Mouse (Mus musculus): Measurements from ENCODE around the gene Glmp. TPM values are rescaled to one million over a fixed set of nuclear protein-coding genes. Genes with fewer than 3 reads are reported as not detected.
"Not testable (repeated sequence)": the region's sequence is repeated elsewhere in the genome, so short reads cannot be mapped to it uniquely, and the experiment has no call there.

The Glmp gene
- polyA plus RNA-seq (2012; ENCODE audit: insufficient read depth, insufficient read length, missing spikeins): 401 and 428 TPM in 2 replicates

DNA sequence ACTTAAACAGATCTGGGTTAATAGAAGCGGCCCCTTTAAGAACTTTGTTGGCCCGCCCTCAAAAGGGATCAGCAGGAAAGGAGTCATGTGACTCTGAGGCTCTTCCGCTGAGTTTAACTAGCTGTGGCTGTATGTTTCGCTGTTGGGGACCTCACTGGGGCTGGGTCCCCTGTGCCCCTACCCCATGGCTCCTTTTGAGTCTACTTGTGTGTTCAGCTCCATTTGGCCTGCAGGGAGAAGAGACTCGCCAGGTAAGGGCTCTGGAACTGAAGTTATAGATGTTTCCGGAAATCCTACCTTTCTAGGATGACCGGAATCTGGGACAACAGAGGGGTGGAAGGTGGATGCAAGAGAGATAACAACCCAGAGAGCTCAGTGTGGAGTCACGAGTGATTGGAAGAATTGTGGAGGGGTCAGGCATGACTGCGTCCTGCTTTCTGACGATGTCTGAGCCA, at the start of gene Glmp:
Gene Glmp, plus strand, starts transcription at position 73 of the 455 bp plus-strand sequence.
- TF ChIP-seq CTCF (IDR thresholded peaks at IDR 0.05; ENCODE audit: low read depth, low read length) (no peak), POLR2A (IDR thresholded peaks at IDR 0.05; ENCODE audit: borderline replicate concordance, low read depth, low read length) (peak; percentile 58; the same call in 1 of the 2 replicates)
- Histone ChIP-seq H3K4me3 (ENCODE audit: insufficient read depth, low read length) (peak within 1 kb of the TSS; percentile 80), H3K27ac (ENCODE audit: insufficient read depth, low read depth, low read length) (peak within 1 kb of the TSS; percentile 50), H3K4me1 (ENCODE audit: control insufficient read depth, insufficient read depth, low read length) (peaks cover 7% of the 10 kb centered on the region; the same call in 1 of the 2 replicates)

DNA sequence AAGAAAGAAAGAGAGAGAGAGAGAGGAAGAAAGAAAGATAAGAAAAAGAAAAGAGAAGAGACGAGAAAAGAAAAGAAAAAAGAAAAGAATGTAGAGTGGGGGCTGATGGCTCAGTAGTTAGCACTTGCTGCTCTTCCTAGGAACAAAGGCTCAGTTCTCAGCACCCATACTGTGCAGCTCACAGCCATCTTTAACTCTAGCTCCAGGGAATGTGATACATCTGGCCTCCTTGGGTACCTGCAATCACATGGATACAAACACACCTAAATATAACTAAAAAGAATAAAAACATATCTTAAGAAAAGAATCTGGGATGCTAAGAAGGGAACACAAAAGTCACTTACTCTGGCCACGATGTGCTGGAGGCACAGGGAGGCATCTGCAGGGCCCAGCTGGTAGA, 48.7 kb upstream of the Glmp start:
- Histone ChIP-seq H3K4me3 (ENCODE audit: insufficient read depth, low read length) (no peak overlapping the region), H3K27ac (ENCODE audit: insufficient read depth, low read depth, low read length) (no peak overlapping the region), H3K4me1 (ENCODE audit: control insufficient read depth, insufficient read depth, low read length) (no peaks in the 10 kb centered on the region)
- TF ChIP-seq CTCF (IDR thresholded peaks at IDR 0.05; ENCODE audit: low read depth, low read length) (no peak), POLR2A (IDR thresholded peaks at IDR 0.05; ENCODE audit: borderline replicate concordance, low read depth, low read length) (no peak)

DNA sequence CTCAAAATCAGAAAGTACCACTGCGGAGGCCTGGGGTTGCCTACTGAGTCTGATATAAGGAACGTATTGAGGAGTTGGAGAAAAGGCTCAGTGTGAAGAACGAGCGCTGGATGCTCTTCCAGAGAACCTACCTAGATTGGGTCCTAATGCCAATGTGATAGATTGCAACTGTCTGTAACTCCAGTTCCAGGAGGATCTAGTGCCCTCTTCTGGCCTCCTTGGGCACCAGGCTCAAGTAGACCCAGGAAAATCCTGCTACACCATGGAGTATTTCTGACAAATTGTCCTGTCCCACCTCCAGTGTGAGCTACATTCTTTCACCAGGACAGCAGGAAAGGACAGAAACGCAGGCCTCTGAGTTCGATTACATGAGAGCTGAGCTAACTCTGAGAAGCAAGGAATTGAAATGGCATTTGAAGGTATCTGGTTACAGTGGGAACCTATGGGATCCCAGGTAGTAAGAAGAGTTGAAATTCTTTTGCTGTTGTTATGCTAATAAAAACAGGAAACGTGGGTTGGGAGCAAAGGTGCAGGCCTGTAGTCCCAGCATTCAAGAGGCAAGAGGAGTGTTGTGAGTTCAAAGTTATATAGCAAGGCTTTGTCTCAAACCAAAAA, 48.2 kb upstream of the Glmp start:
- TF ChIP-seq CTCF (IDR thresholded peaks at IDR 0.05; ENCODE audit: low read depth, low read length) (peak; percentile 47; the same call in 1 of the 2 replicates), POLR2A (IDR thresholded peaks at IDR 0.05; ENCODE audit: borderline replicate concordance, low read depth, low read length) (no peak)
- H3K4me3 ChIP-seq (ENCODE audit: insufficient read depth, low read length): no peak overlapping the region
- no peak overlapping the region for H3K27ac ChIP-seq (ENCODE audit: insufficient read depth, low read depth, low read length)
- H3K4me1 ChIP-seq (ENCODE audit: control insufficient read depth, insufficient read depth, low read length): no peaks in the 10 kb centered on the region

DNA sequence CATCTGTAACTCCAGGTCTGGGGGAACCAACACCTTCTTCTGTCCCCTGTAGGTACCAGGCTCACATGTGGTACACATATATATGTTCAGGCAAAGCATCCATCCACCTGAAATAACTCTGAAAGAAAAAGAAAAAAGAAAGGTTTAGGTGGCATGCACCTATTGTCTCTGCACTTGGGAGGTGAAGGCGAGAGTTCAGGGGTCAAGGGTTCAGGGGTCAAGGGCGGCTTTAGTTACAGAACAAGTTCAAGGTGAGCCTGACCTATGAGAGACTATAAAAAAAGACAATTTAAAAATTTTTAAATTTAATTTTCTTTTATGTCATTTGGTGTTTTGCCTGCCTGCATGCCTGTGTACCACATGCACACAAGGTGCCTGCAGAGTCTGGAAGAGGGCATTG, 44.8 kb upstream of the Glmp start:
- Histone ChIP-seq H3K4me1 (ENCODE audit: control insufficient read depth, insufficient read depth, low read length) (no peaks in the 10 kb centered on the region), H3K4me3 (ENCODE audit: insufficient read depth, low read length) (no peak overlapping the region), H3K27ac (ENCODE audit: insufficient read depth, low read depth, low read length) (no peak overlapping the region)
- TF ChIP-seq POLR2A (IDR thresholded peaks at IDR 0.05; ENCODE audit: borderline replicate concordance, low read depth, low read length) (no peak), CTCF (IDR thresholded peaks at IDR 0.05; ENCODE audit: low read depth, low read length) (no peak)

DNA sequence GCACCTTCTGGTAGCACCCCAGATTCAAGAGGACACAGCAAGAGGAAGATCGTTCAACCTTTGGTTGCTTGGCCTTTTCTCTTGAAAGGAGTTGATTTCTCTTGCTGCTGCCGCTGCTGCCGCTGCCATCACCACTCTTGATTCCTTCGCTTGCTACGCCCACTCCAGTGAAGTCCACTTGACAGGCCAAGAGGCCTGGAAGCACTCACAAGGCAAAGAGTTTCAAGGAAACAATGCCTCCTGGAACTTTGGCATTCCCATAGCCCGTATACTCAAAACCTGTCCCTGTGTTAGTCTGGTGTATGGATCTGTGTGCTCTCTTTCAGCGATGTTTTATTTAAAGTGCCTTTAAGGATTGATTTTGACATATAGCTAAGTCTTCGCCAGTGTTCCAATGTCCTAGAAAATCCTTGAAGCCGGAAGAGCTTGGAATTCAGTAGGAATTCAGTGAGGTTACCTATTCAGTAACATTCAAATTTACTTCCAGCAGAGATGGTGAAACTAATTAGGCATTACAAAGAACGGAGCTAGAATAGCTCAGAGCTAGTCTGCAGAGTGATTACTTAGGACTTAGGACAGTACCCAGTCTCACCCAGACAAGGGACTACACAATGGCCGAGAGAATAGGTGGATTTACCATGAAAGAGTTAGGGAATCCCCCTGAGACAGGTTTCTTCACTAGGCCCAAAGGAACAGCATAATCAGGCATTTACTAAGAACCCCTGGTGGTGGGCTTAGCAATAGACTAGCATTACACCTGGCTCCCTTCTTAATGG, 43.5 kb upstream of the Glmp start:
- H3K4me3 ChIP-seq (ENCODE audit: insufficient read depth, low read length); H3K27ac ChIP-seq (ENCODE audit: insufficient read depth, low read depth, low read length); H3K4me1 ChIP-seq (ENCODE audit: control insufficient read depth, insufficient read depth, low read length): not testable (repeated sequence)

DNA sequence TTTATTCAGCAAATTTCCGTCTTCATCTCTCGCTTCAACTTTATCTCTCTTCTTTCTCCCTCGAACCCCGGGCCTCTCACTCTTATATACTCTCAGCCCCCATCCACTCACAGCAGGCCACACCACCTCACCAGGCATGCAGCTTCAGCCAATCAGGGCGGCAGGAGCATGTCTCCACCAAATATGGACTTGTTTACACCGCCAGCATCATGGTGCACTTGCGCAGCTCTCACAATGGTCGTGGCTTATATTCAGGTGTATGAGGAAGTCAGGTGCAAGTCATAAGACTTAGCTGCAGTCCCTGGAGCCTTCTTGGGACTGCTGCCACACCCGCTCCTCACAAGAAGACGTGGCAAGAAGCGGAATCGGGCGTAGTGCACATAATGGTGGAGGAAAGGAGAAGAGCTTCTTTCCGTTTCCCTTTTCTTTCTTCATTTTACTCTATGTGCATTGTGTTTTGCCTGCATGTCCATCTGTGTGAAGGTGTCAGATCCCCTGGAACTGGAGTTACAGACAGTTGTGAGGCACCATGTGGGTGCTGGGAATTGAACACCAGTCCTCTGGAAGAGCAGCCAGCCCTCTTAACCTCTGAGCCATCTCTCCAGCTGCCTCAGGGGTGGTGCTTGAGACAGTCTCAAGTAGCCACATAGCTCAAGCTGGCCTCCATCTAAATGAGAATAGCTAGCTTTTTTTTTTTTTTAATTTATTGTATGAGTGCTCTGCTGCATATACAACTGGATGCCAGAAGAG, 39.8 kb upstream of the Glmp start:
- H3K4me3 ChIP-seq (ENCODE audit: insufficient read depth, low read length); H3K27ac ChIP-seq (ENCODE audit: insufficient read depth, low read depth, low read length); H3K4me1 ChIP-seq (ENCODE audit: control insufficient read depth, insufficient read depth, low read length): not testable (repeated sequence)

DNA sequence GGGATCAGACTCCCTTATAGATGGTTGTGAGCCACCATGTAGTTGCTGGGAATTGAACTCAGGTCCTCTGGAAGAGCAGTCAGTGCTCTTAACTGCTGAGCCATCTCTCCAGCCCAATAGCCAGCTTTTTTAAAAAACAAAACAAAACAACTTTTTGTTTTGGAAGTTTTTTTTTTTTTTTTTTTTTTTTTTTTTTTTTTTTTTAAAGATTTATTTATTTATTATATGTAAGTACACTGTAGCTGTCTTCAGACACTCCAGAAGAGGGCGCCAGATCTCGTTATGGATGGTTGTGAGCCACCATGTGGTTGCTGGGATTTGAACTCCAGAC, 39.3 kb upstream of the Glmp start:
- not testable (repeated sequence) for H3K4me3 ChIP-seq (ENCODE audit: insufficient read depth, low read length); H3K27ac ChIP-seq (ENCODE audit: insufficient read depth, low read depth, low read length); H3K4me1 ChIP-seq (ENCODE audit: control insufficient read depth, insufficient read depth, low read length)

DNA sequence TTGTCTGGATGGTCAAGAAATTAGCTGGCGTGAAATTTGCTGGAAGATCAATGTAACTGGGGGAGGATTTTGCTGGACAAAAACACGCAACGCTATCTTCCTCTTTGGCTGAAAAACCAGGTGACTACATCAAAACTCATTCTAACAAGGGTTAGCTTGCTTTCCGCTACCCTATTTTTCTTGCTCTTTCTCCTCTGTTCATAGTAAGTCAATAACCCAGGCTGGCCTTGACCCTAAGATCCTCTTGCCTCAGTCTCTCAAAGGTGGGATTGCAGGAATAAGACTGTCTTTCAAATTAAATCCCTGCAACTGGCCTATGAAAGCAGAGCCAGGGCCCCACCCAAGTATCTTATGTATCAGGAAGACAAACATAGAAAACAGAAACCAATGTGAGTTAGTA, 37.7 kb upstream of the Glmp start, which contains the start of gene Gm38392:
Gene Gm38392, minus strand, starts transcription at position 101 of the 400 bp plus-strand sequence.
- TF ChIP-seq CTCF (IDR thresholded peaks at IDR 0.05; ENCODE audit: low read depth, low read length): no peak
- no peak for TF ChIP-seq POLR2A (IDR thresholded peaks at IDR 0.05; ENCODE audit: borderline replicate concordance, low read depth, low read length)
- Histone ChIP-seq H3K4me3 (ENCODE audit: insufficient read depth, low read length) (no peak within 1 kb of the TSS), H3K4me1 (ENCODE audit: control insufficient read depth, insufficient read depth, low read length) (no peaks in the 10 kb centered on the region), H3K27ac (ENCODE audit: insufficient read depth, low read depth, low read length) (no peak within 1 kb of the TSS)

DNA sequence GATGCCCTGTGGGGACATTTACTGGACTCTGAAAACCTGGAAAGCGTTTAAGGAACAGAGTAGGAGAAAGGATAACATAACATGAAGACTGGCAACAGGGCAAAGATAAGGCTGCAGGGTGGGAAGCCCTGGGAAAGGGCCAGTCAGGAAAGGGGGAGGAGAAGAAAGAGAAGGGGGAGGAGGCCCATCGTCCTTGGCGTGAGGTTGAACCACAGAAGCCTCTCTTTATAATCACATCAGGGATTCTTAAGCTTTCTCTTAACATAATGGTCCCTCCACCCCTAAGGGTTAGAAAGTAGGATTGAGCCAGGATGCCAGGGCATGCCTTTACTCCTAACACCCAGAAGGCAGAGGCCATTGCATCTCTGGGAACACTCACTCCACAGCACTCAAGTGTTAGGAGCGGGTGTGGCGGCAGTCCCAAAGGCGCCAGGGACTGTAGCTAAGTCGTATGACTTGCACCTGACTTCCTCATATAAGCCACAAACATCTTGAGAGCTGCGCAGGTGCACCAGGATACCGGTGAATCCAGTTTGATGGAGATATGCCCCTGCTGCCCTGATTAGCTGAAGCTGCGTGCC, 36.6 kb upstream of the Glmp start:
- H3K4me3 ChIP-seq (ENCODE audit: insufficient read depth, low read length); H3K27ac ChIP-seq (ENCODE audit: insufficient read depth, low read depth, low read length); H3K4me1 ChIP-seq (ENCODE audit: control insufficient read depth, insufficient read depth, low read length): not testable (repeated sequence)

DNA sequence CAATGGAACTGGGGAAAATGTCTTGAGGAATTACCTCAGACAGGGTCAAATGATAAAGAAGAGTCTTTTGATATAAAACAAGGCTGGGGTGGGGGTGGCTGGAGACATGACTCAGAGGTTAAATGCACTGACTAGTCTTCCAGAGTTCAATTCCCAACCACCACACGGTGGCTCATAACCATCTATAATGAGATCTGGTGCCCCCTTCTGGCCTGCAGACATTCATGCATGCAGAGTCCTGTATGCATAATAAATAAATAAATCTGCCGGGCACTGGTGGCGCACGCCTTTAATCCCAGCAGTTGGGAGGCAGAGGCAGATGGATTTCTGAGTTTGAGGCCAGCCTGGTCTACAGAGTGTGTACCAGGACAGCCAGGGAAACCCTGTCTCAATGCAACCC, 32.9 kb upstream of the Glmp start:
- peaks cover 2% of the 10 kb centered on the region; the same call in 1 of the 2 replicates for H3K4me1 ChIP-seq (ENCODE audit: control insufficient read depth, insufficient read depth, low read length)
- no peak overlapping the region for H3K27ac ChIP-seq (ENCODE audit: insufficient read depth, low read depth, low read length)
- TF ChIP-seq POLR2A (IDR thresholded peaks at IDR 0.05; ENCODE audit: borderline replicate concordance, low read depth, low read length) (no peak), CTCF (IDR thresholded peaks at IDR 0.05; ENCODE audit: low read depth, low read length) (no peak)
- H3K4me3 ChIP-seq (ENCODE audit: insufficient read depth, low read length): no peak overlapping the region

DNA sequence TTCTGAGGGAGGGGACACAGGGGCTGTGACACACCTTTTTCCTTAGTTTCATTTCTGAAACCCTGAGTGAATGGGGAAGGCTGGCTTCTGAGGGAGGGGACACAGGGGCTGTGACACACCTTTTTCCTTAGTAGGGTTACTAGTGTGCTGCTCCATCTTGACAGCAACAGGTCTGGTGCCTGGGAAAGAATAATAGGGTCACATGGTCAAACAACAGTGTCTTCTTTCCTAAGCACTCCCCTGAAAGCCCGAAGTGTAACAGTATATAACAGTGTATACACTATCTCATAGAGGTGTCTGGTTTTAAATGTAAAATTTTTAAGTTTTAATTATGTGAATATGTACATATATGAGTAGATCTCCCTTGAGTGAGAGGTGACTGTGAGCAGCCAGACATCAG, 29.6 kb upstream of the Glmp start:
- Histone ChIP-seq H3K4me3 (ENCODE audit: insufficient read depth, low read length) (peak overlapping the region; percentile 75), H3K27ac (ENCODE audit: insufficient read depth, low read depth, low read length) (0 out of 2 replicates have a peak overlapping the region, but pooled peaks have one; percentile 92)
- H3K4me1 ChIP-seq (ENCODE audit: control insufficient read depth, insufficient read depth, low read length): not testable (repeated sequence)
